Mouse (Mus musculus): ENCODE data around the gene Trim9. TPM values are rescaled to one million over a fixed set of nuclear protein-coding genes. Genes with fewer than 3 reads are reported as not detected.

The Trim9 gene
- polyA plus RNA-seq, 1 experiment from 2014 or later = 2.6 TPM

Other genes starting within 250 kb of the Trim9 start
- 13.5 and 13.9 TPM in 2 replicates for gene Nin, start 233.9 kb downstream of the Trim9 start, polyA plus RNA-seq (2015; fragmentation: Nextera tagmentation; extraction: Ambion mirVana)
- not detected in 2 replicates for gene Abhd12b, start 193.5 kb downstream of the Trim9 start, polyA plus RNA-seq (2015; fragmentation: Nextera tagmentation; extraction: Ambion mirVana)
- gene Pygl, start 116.1 kb downstream of the Trim9 start, polyA plus RNA-seq (2015; fragmentation: Nextera tagmentation; extraction: Ambion mirVana) = 37.6 and 38.5 TPM in 2 replicates
- gene Tmx1, start 105.5 kb upstream of the Trim9 start, polyA plus RNA-seq (2015; fragmentation: Nextera tagmentation; extraction: Ambion mirVana) = 114 and 126 TPM in 2 replicates

Data from kidney, embryonic 15.5 days (tissue).